ENCODE assay signal across 8 mouse cellular contexts in the genomic region with DNA sequence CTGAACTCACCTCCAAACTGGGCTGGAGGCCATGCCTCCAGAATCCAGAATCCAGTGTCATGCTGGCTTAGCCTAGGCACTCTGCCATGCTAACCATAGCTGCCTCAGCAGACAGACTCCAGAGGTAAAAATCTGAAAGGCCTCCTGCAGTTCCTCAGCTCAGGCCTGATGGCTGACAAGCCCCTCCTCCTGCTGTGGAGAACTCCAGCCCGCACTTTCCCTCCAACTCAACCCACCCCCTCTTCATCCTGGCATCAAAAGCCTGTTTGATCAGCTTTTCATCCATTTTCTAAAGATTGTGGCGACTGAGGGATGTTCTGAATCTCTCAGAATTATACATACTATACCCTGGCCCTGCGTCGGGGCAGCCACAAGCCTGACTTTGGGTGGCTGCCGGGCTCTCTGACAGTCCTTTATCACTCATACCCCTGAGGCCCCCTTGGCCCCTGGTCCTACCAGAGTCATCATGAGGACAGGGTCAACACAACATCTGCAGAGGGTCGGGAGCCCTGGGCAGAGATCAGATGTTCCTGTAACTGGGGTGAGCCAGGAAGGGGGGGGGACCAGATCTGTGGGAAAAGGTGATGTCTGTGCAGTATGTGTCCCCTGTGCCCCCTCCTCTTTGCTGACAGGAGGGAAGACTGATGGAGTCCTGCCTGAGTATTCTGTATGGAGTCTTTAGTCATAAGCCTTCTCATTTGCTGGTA. TPM values are rescaled to one million over a fixed set of nuclear protein-coding genes. Genes with fewer than 3 reads are reported as not detected.
DNase-seq lines count a peak whose midpoint lies in the region; ATAC-seq and TF ChIP-seq lines count a peak whose summit lies in the region.

No protein-coding gene starts in this region.

- H3K9ac ChIP-seq in heart, postnatal 0 days (replicated peaks; ENCODE audit: low read depth, low read length), result no peak overlapping the region
- H3K9ac ChIP-seq in hindbrain, embryonic 14.5 days, result peak overlapping the region; percentile 54
- peak overlapping the region; percentile 50 for H3K9ac ChIP-seq in midbrain, embryonic 16.5 days (ENCODE audit: low read depth, low read length)

- DNase-seq in heart, postnatal 0 days (ENCODE audit: low spot score), result no peak
- DNase-seq in heart, postnatal 25 days (ENCODE audit: low spot score), result no peak
- DNase-seq in T-cell, adult 2 months (ENCODE audit: low spot score), result peak; percentile 70
- peak; percentile 54 for DNase-seq in hindbrain, embryonic 14.5 days (ENCODE audit: low spot score)
- no peak for DNase-seq in spleen, postnatal 36 days (ENCODE audit: low spot score in 2 of 2)

- H3K4me3 ChIP-seq in heart, postnatal 0 days (ENCODE audit: low read depth, low read length), result no peak overlapping the region
- H3K4me3 ChIP-seq in hindbrain, embryonic 14.5 days (replicated peaks; ENCODE audit: low read length), result 0 out of 2 replicates have a peak overlapping the region, but pooled peaks have one; percentile 1
- H3K4me3 ChIP-seq in midbrain, embryonic 16.5 days (ENCODE audit: low read depth, low read length), result peak overlapping the region; percentile 12; the same call in 1 of the 2 replicates

- no peak for TF ChIP-seq EP300 in heart, postnatal 0 days (IDR thresholded peaks at IDR 0.05; ENCODE audit: low read depth)

- 22% methylated on average over 6 of the region's 6 CpGs for WGBS in heart, postnatal 0 days
- WGBS in hindbrain, embryonic 14.5 days, result 10% methylated on average over 6 of the region's 6 CpGs
- WGBS in midbrain, embryonic 16.5 days, result 3% methylated on average over 6 of the region's 6 CpGs

- no peak overlapping the region for H3K27ac ChIP-seq in heart, postnatal 0 days (ENCODE audit: low read depth)
- peak overlapping the region; percentile 71 for H3K27ac ChIP-seq in hindbrain, embryonic 14.5 days
- H3K27ac ChIP-seq in midbrain, embryonic 16.5 days (ENCODE audit: low read length), result peak overlapping the region; percentile 83

- intact Hi-C loops in heart, postnatal 25 days (cut with DNase I), result loop anchor here (5.0 kb wide), 2 partner anchors 54 to 164 kb away; no protein-coding TSS in a partner anchor

- 0 out of 2 replicates have a peak, but pooled peaks have one; percentile 14 for ATAC-seq in heart, postnatal 0 days (ENCODE audit: insufficient read depth, low read depth)
- ATAC-seq in hindbrain, embryonic 14.5 days (ENCODE audit: low FRiP score), result peak; percentile 50; the same call in 1 of the 2 replicates
- ATAC-seq in midbrain, embryonic 16.5 days, result peak; percentile 63
- no peak for ATAC-seq in monocyte, adult 5-6 weeks (replicated peaks; ENCODE audit: insufficient number of reproducible peaks, low FRiP score, low TSS enrichment, poor library complexity, severe bottlenecking)
- no peak for ATAC-seq in erythroid progenitor cell, adult 5-6 weeks (replicated peaks; ENCODE audit: low FRiP score, poor library complexity, severe bottlenecking)

- no peaks in the 10 kb centered on the region for H3K27me3 ChIP-seq in heart, postnatal 0 days (ENCODE audit: control insufficient read depth, insufficient read depth, low read length)
- H3K27me3 ChIP-seq in hindbrain, embryonic 14.5 days (ENCODE audit: control insufficient read depth, insufficient read depth, low read length), result peaks cover 3% of the 10 kb centered on the region; the same call in 1 of the 2 replicates
- H3K27me3 ChIP-seq in midbrain, embryonic 16.5 days (ENCODE audit: control insufficient read depth, insufficient read depth, low read depth, low read length), result no peaks in the 10 kb centered on the region

- H3K4me2 ChIP-seq in heart, postnatal 0 days (ENCODE audit: low read depth, low read length), result no peak overlapping the region
- H3K4me2 ChIP-seq in hindbrain, embryonic 14.5 days (replicated peaks), result peak overlapping the region; percentile 42
- H3K4me2 ChIP-seq in midbrain, embryonic 16.5 days (ENCODE audit: low read length), result peak overlapping the region; percentile 49

- TF ChIP-seq CTCF in heart, postnatal 0 days (IDR thresholded peaks at IDR 0.05; ENCODE audit: low read depth), result no peak

- H3K4me1 ChIP-seq in heart, postnatal 0 days (ENCODE audit: control insufficient read depth, insufficient read depth), result peaks cover 7% of the 10 kb centered on the region
- H3K4me1 ChIP-seq in hindbrain, embryonic 14.5 days (replicated peaks; ENCODE audit: control insufficient read depth, insufficient read depth, low read length), result peaks cover 24% of the 10 kb centered on the region; the same call in 1 of the 2 replicates
- peaks cover 19% of the 10 kb centered on the region for H3K4me1 ChIP-seq in midbrain, embryonic 16.5 days (ENCODE audit: control insufficient read depth, insufficient read depth, low read length)

- H3K9me3 ChIP-seq in heart, postnatal 0 days (replicated peaks; ENCODE audit: control insufficient read depth, low read length), result peaks cover 7% of the 10 kb centered on the region; the same call in 1 of the 2 replicates
- H3K9me3 ChIP-seq in hindbrain, embryonic 14.5 days (ENCODE audit: control insufficient read depth, low read length), result no peaks in the 10 kb centered on the region
- no peaks in the 10 kb centered on the region for H3K9me3 ChIP-seq in midbrain, embryonic 16.5 days (replicated peaks; ENCODE audit: control insufficient read depth, low read length, poor library complexity, severe bottlenecking)

- no peaks in the 10 kb centered on the region for H3K36me3 ChIP-seq in heart, postnatal 0 days (replicated peaks; ENCODE audit: control insufficient read depth, insufficient read depth, low read length)
- H3K36me3 ChIP-seq in hindbrain, embryonic 14.5 days (replicated peaks; ENCODE audit: control insufficient read depth, insufficient read depth), result no peaks in the 10 kb centered on the region
- no peaks in the 10 kb centered on the region for H3K36me3 ChIP-seq in midbrain, embryonic 16.5 days (ENCODE audit: control insufficient read depth, insufficient read depth, low read length)

RNA-seq across cellular contexts. Expression of a gene that starts 9.7 kb away (rescaled TPM):
- total RNA-seq in heart, postnatal 0 days (2014; rRNA removed; ENCODE audit: low replicate concordance), result 0.38 and 0.54 TPM in 2 replicates
- polyA plus RNA-seq in heart, postnatal 0 days (2015; fragmentation: Nextera tagmentation; extraction: Ambion mirVana), result 0.99 and 1.2 TPM in 2 replicates
- 1 to 10 TPM; 2.9 TPM for total RNA-seq in heart, postnatal 25 days (2021)
- 1.9 and 2.1 TPM in 2 replicates for polyA plus RNA-seq in hindbrain, embryonic 14.5 days (2014; fragmentation: Nextera tagmentation; extraction: Ambion mirVana)
- 2.6 and 3.0 TPM in 2 replicates for polyA plus RNA-seq in midbrain, embryonic 16.5 days (2015; fragmentation: Nextera tagmentation; extraction: Ambion mirVana)
- 156 to 182 TPM (median 181 TPM) in 3 replicates for total RNA-seq in monocyte, adult 5-6 weeks (2017)
- 14.4 and 17.2 TPM in 2 replicates for total RNA-seq in erythroid progenitor cell, adult 5-6 weeks (2015; ENCODE audit: low replicate concordance)
- total RNA-seq in erythroid progenitor cell, adult 5-6 weeks (2017; ENCODE audit: low replicate concordance), result 11.9 and 16.9 TPM in 2 replicates

RNA-seq across cellular contexts. Expression of a gene that starts 46.5 kb away (rescaled TPM):
- 80.4 and 110 TPM in 2 replicates for total RNA-seq in heart, postnatal 0 days (2014; rRNA removed; ENCODE audit: low replicate concordance)
- polyA plus RNA-seq in heart, postnatal 0 days (2015; fragmentation: Nextera tagmentation; extraction: Ambion mirVana), result 81.6 and 84.0 TPM in 2 replicates
- total RNA-seq in heart, postnatal 25 days (2021), result 10 to 100 TPM; 40.5 to 44.8 TPM
- 31.4 and 34.8 TPM in 2 replicates for polyA plus RNA-seq in hindbrain, embryonic 14.5 days (2014; fragmentation: Nextera tagmentation; extraction: Ambion mirVana)
- 29.6 and 29.7 TPM in 2 replicates for polyA plus RNA-seq in midbrain, embryonic 16.5 days (2015; fragmentation: Nextera tagmentation; extraction: Ambion mirVana)
- total RNA-seq in monocyte, adult 5-6 weeks (2017), result 16.9 to 26.7 TPM (median 20.9 TPM) in 3 replicates
- 21.8 and 33.2 TPM in 2 replicates for total RNA-seq in erythroid progenitor cell, adult 5-6 weeks (2015; ENCODE audit: low replicate concordance)
- 3.0 and 5.9 TPM in 2 replicates for total RNA-seq in erythroid progenitor cell, adult 5-6 weeks (2017; ENCODE audit: low replicate concordance)

RNA-seq across cellular contexts. Expression of a gene that starts 55.1 kb away (rescaled TPM):
- total RNA-seq in heart, postnatal 0 days (2014; rRNA removed; ENCODE audit: low replicate concordance), result 36.7 and 43.6 TPM in 2 replicates
- 3.0 TPM in 2 replicates for polyA plus RNA-seq in heart, postnatal 0 days (2015; fragmentation: Nextera tagmentation; extraction: Ambion mirVana)
- total RNA-seq in heart, postnatal 25 days (2021), result 10 to 100 TPM; 52.2 to 55.8 TPM
- polyA plus RNA-seq in hindbrain, embryonic 14.5 days (2014; fragmentation: Nextera tagmentation; extraction: Ambion mirVana), result 14.0 TPM in 2 replicates
- 13.0 and 13.6 TPM in 2 replicates for polyA plus RNA-seq in midbrain, embryonic 16.5 days (2015; fragmentation: Nextera tagmentation; extraction: Ambion mirVana)
- total RNA-seq in monocyte, adult 5-6 weeks (2017), result 77.4 to 104 TPM (median 81.3 TPM) in 3 replicates
- 35.0 and 36.0 TPM in 2 replicates for total RNA-seq in erythroid progenitor cell, adult 5-6 weeks (2015; ENCODE audit: low replicate concordance)
- total RNA-seq in erythroid progenitor cell, adult 5-6 weeks (2017; ENCODE audit: low replicate concordance), result 51.7 and 55.5 TPM in 2 replicates

Comparison
In these comparisons a context has a peak if more than half of its experiments do, and no peak if none do; other contexts are left out.
1. ATAC-seq: peak in heart, postnatal 0 days (single experiment), hindbrain, embryonic 14.5 days (single experiment) and midbrain, embryonic 16.5 days (single experiment); none in monocyte, adult 5-6 weeks (single experiment) and erythroid progenitor cell, adult 5-6 weeks (single experiment).
2. DNase-seq: peak in T-cell, adult 2 months (single experiment) and hindbrain, embryonic 14.5 days (single experiment); none in heart, postnatal 0 days (single experiment), heart, postnatal 25 days (single experiment) and spleen, postnatal 36 days (0 of 2).